Mouse (Mus musculus) MEL (cell line): ENCODE results near the gene Gli1. TPM values are rescaled to one million over a fixed set of nuclear protein-coding genes. Genes with fewer than 3 reads are reported as not detected.

Source experiments
- DNase-seq: peaks from one replicate; pipeline ENCODE4 v3.0.0; 2011; ENCODE audit warnings: low read depth, low spot score
- H3K27ac ChIP-seq: 2 replicates; pipeline ENCODE4 v1.5.1; 2012; ENCODE audit warnings: low read depth, mild to moderate bottlenecking, control low read depth, low read length, moderate library complexity; ENCODE audit not compliant: control insufficient read depth
- H3K27me3 ChIP-seq, 2 experiments: fragments of 150-350 bp in 1 of 2; sonication (generic) in 1 of 2; 2 replicates each; pipeline ENCODE4 v1.6.1; 2012; ENCODE audit warnings: low read length in 2 of 2, mild to moderate bottlenecking in 2 of 2, improper control_type of control experiment in 1 of 2, moderate library complexity in 1 of 2; ENCODE audit not compliant: insufficient read depth in 2 of 2, control insufficient read depth in 1 of 2
- H3K36me3 ChIP-seq, 2 experiments: 2 replicates each; pipeline ENCODE4 v1.6.1; 2012 to 2014; ENCODE audit warnings: low read length in 2 of 2, improper control_type of control experiment in 1 of 2, inconsistent platforms in 1 of 2, mild to moderate bottlenecking in 1 of 2; ENCODE audit not compliant: insufficient read depth in 2 of 2, control insufficient read depth in 1 of 2
- H3K4me1 ChIP-seq, 2 experiments: fragments of 150-350 bp in 1 of 2; sonication (generic) in 1 of 2; 2 replicates each; pipeline ENCODE4 v1.6.1; 2012; ENCODE audit warnings: low read length in 2 of 2, improper control_type of control experiment in 1 of 2, mild to moderate bottlenecking in 1 of 2; ENCODE audit not compliant: insufficient read depth in 2 of 2, control insufficient read depth in 1 of 2
- H3K4me3 ChIP-seq, 2 experiments: fragments of 150-350 bp in 1 of 2; sonication (generic) in 1 of 2; 2 replicates each; pipeline ENCODE4 v1.5.1; 2012; ENCODE audit warnings: low read depth in 2 of 2, low read length in 2 of 2, mild to moderate bottlenecking in 2 of 2, moderate library complexity in 2 of 2, control low read depth in 1 of 2, improper control_type of control experiment in 1 of 2; ENCODE audit not compliant: control insufficient read depth in 1 of 2, insufficient read depth in 1 of 2
- H3K79me2 ChIP-seq: 2 replicates; pipeline ENCODE4 v1.6.1; 2012; ENCODE audit warnings: mild to moderate bottlenecking, low read length, moderate library complexity; ENCODE audit not compliant: control insufficient read depth, poor library complexity, insufficient read depth
- H3K9ac ChIP-seq: 2 replicates; pipeline ENCODE4 v1.6.1; 2012; ENCODE audit warnings: low read depth, mild to moderate bottlenecking, control low read depth, low read length, moderate library complexity; ENCODE audit not compliant: control insufficient read depth, poor library complexity, severe bottlenecking
- H3K9me3 ChIP-seq: fragments of 150-350 bp; sonication (generic); replicated peaks from 2 replicates; pipeline ENCODE4 v1.6.1; 2012; ENCODE audit warnings: mild to moderate bottlenecking, low read length, improper control_type of control experiment, moderate library complexity; ENCODE audit not compliant: insufficient read depth
- BHLHE40 ChIP-seq: IDR thresholded peaks from 2 replicates; pipeline ENCODE4 v1.6.1; 2012; ENCODE audit warnings: low read depth, mild to moderate bottlenecking, inconsistent platforms, low read length, improper control_type of control experiment, borderline replicate concordance
- CHD1 ChIP-seq: IDR thresholded peaks from 2 replicates; pipeline ENCODE4 v1.6.1; 2012; ENCODE audit warnings: low read depth, mild to moderate bottlenecking, inconsistent platforms, low read length, improper control_type of control experiment
- E2F4 ChIP-seq: IDR thresholded peaks from 2 replicates; pipeline ENCODE4 v1.6.1; 2011; ENCODE audit warnings: low read depth, low read length, improper control_type of control experiment, borderline replicate concordance
- ELF1 ChIP-seq: IDR thresholded peaks from 2 replicates; pipeline ENCODE4 v1.6.1; 2014; ENCODE audit warnings: low read depth, mild to moderate bottlenecking, inconsistent platforms, low read length, improper control_type of control experiment, moderate library complexity
- EP300 ChIP-seq, 2 experiments: IDR thresholded peaks; 2 replicates each; pipeline ENCODE4 v1.6.1; 2011; ENCODE audit warnings: improper control_type of control experiment in 2 of 2, low read length in 2 of 2, low read depth in 1 of 2, mild to moderate bottlenecking in 1 of 2
- ETS1 ChIP-seq: IDR thresholded peaks from 2 replicates; pipeline ENCODE4 v1.6.1; 2012; ENCODE audit warnings: low read depth, mild to moderate bottlenecking, inconsistent platforms, low read length, improper control_type of control experiment, moderate library complexity
- GABPA ChIP-seq: IDR thresholded peaks from 2 replicates; pipeline ENCODE4 v1.6.1; 2012; ENCODE audit warnings: low read depth, mild to moderate bottlenecking, inconsistent platforms, low read length, improper control_type of control experiment, moderate library complexity
- GATA1 ChIP-seq: IDR thresholded peaks from 2 replicates; pipeline ENCODE4 v1.6.1; 2011; ENCODE audit warnings: low read depth, low read length, improper control_type of control experiment
- HCFC1 ChIP-seq: IDR thresholded peaks from 2 replicates; pipeline ENCODE4 v1.6.1; 2012; ENCODE audit warnings: low read depth, mild to moderate bottlenecking, inconsistent platforms, low read length, improper control_type of control experiment, moderate library complexity
- JUND ChIP-seq: IDR thresholded peaks from 2 replicates; pipeline ENCODE4 v1.6.1; 2011; ENCODE audit warnings: low read depth, mild to moderate bottlenecking, improper control_type of control experiment, low read length
- KAT2A ChIP-seq: conservative IDR thresholded peaks from 2 replicates; pipeline ENCODE4 v1.6.1; 2012; ENCODE audit warnings: low read depth, low read length, improper control_type of control experiment, inconsistent platforms
- MAFK ChIP-seq: IDR thresholded peaks from 2 replicates; pipeline ENCODE4 v1.6.1; 2011; ENCODE audit warnings: low read depth, mild to moderate bottlenecking, low read length, improper control_type of control experiment, borderline replicate concordance
- MAX ChIP-seq: IDR thresholded peaks from 2 replicates; pipeline ENCODE4 v1.6.1; 2011; ENCODE audit warnings: low read length, improper control_type of control experiment
- MAZ ChIP-seq: IDR thresholded peaks from 2 replicates; pipeline ENCODE4 v1.6.1; 2012; ENCODE audit warnings: low read depth, mild to moderate bottlenecking, inconsistent platforms, low read length, improper control_type of control experiment
- MEF2A ChIP-seq: IDR thresholded peaks from 2 replicates; pipeline ENCODE4 v1.6.1; 2014; ENCODE audit warnings: low read depth, mild to moderate bottlenecking, inconsistent platforms, low read length, improper control_type of control experiment; ENCODE audit not compliant: poor library complexity, insufficient replicate concordance, severe bottlenecking; ENCODE audit errors: extremely low read depth
- MXI1 ChIP-seq: IDR thresholded peaks from 2 replicates; pipeline ENCODE4 v1.6.1; 2011; ENCODE audit warnings: mild to moderate bottlenecking, low read depth, low read length, improper control_type of control experiment
- MYB ChIP-seq: IDR thresholded peaks from 2 replicates; pipeline ENCODE4 v1.6.1; 2011; ENCODE audit warnings: mild to moderate bottlenecking, low read depth, low read length, improper control_type of control experiment
- MYC ChIP-seq: IDR thresholded peaks from 2 replicates; pipeline ENCODE4 v1.6.1; 2011; ENCODE audit warnings: low read depth, mild to moderate bottlenecking, low read length, improper control_type of control experiment, moderate library complexity
- NRF1 ChIP-seq: IDR thresholded peaks from 2 replicates; pipeline ENCODE4 v1.6.1; 2014; ENCODE audit warnings: low read depth, mild to moderate bottlenecking, inconsistent platforms, low read length, improper control_type of control experiment, moderate library complexity; ENCODE audit not compliant: poor library complexity, insufficient read depth, severe bottlenecking
- POLR2A ChIP-seq, 2 experiments: IDR thresholded peaks; 2 replicates each; pipeline ENCODE4 v1.6.1; 2011 to 2012; ENCODE audit warnings: low read length in 2 of 2, mild to moderate bottlenecking in 2 of 2, control low read depth in 1 of 2, improper control_type of control experiment in 1 of 2, low read depth in 1 of 2, moderate library complexity in 1 of 2; ENCODE audit not compliant: control insufficient read depth in 1 of 2, insufficient read depth in 1 of 2, poor library complexity in 1 of 2
- POLR2AphosphoS2 ChIP-seq: IDR thresholded peaks from 2 replicates; pipeline ENCODE4 v1.6.1; 2011; ENCODE audit warnings: low read length, improper control_type of control experiment
- POLR2AphosphoS5 ChIP-seq: IDR thresholded peaks from 2 replicates; pipeline ENCODE4 v1.6.1; 2012; ENCODE audit warnings: low read depth, borderline replicate concordance, mild to moderate bottlenecking, inconsistent platforms, low read length, moderate library complexity, mixed read lengths
- RAD21 ChIP-seq: IDR thresholded peaks from 2 replicates; pipeline ENCODE4 v1.6.1; 2011; ENCODE audit warnings: mild to moderate bottlenecking, low read depth, low read length, improper control_type of control experiment
- RCOR1 ChIP-seq: IDR thresholded peaks from 2 replicates; pipeline ENCODE4 v1.6.1; 2012; ENCODE audit warnings: low read depth, mild to moderate bottlenecking, inconsistent platforms, low read length, improper control_type of control experiment
- SIN3A ChIP-seq: IDR thresholded peaks from 2 replicates; pipeline ENCODE4 v1.6.1; 2012; ENCODE audit warnings: low read length, improper control_type of control experiment, inconsistent platforms
- SMC3 ChIP-seq: IDR thresholded peaks from 2 replicates; pipeline ENCODE4 v1.6.1; 2011; ENCODE audit warnings: low read depth, low read length, improper control_type of control experiment
- TAL1 ChIP-seq: IDR thresholded peaks from 2 replicates; pipeline ENCODE4 v1.6.1; 2012; ENCODE audit warnings: mild to moderate bottlenecking, inconsistent platforms, low read length, moderate library complexity, mixed read lengths
- TBP ChIP-seq: IDR thresholded peaks from 2 replicates; pipeline ENCODE4 v1.8.0; 2011; ENCODE audit warnings: low read depth, low read length, improper control_type of control experiment
- TCF12 ChIP-seq: IDR thresholded peaks from 2 replicates; pipeline ENCODE4 v1.6.1; 2014; ENCODE audit warnings: low read depth, mild to moderate bottlenecking, inconsistent platforms, low read length, improper control_type of control experiment, moderate library complexity
- UBTF ChIP-seq: IDR thresholded peaks from 2 replicates; pipeline ENCODE4 v1.6.1; 2012; ENCODE audit warnings: low read depth, mild to moderate bottlenecking, inconsistent platforms, low read length, improper control_type of control experiment, moderate library complexity, borderline replicate concordance; ENCODE audit not compliant: insufficient read depth
- USF1 ChIP-seq: IDR thresholded peaks from 2 replicates; pipeline ENCODE4 v1.6.1; 2014; ENCODE audit warnings: low read depth, mild to moderate bottlenecking, inconsistent platforms, low read length, improper control_type of control experiment, moderate library complexity
- USF2 ChIP-seq, 2 experiments: IDR thresholded peaks; 2 replicates each; pipeline ENCODE4 v1.6.1; 2011 to 2012; ENCODE audit warnings: improper control_type of control experiment in 2 of 2, low read length in 2 of 2, borderline replicate concordance in 1 of 2, inconsistent platforms in 1 of 2, low read depth in 1 of 2, mild to moderate bottlenecking in 1 of 2; ENCODE audit not compliant: insufficient read depth in 1 of 2
- ZC3H11A ChIP-seq: IDR thresholded peaks from 2 replicates; pipeline ENCODE4 v1.6.1; 2012; ENCODE audit warnings: low read depth, mild to moderate bottlenecking, inconsistent platforms, low read length, improper control_type of control experiment
- ZKSCAN1 ChIP-seq: IDR thresholded peaks from 2 replicates; pipeline ENCODE4 v1.6.1; 2012; ENCODE audit warnings: low read depth, mild to moderate bottlenecking, inconsistent platforms, low read length, improper control_type of control experiment, moderate library complexity
- polyA plus RNA-seq, 2 experiments: library from polyadenylated mRNA; stranded (reverse) in 1 of 2; unstranded in 1 of 2; fragments of >175 nt in 1 of 2; fragments of >200 nt in 1 of 2; gene quantifications; 2 replicates each; pipeline versions ENCODE4 v1.2.1 to v1.2.4; 2012; ENCODE audit warnings: low replicate concordance in 2 of 2, low read depth in 1 of 2; ENCODE audit not compliant: insufficient read length in 2 of 2, insufficient read depth in 1 of 2, missing spikeins in 1 of 2
- total RNA-seq: library from RNA; depleted of rRNA; stranded (reverse); fragments of 300-350 nt; gene quantifications from 2 replicates; pipeline ENCODE4 v1.2.3, GENCODE M21; 2012

Gli1 gene
- total and polyA plus RNA-seq, 3 experiments = 1.3 to 8.0 TPM; not detected in 1

DNA sequence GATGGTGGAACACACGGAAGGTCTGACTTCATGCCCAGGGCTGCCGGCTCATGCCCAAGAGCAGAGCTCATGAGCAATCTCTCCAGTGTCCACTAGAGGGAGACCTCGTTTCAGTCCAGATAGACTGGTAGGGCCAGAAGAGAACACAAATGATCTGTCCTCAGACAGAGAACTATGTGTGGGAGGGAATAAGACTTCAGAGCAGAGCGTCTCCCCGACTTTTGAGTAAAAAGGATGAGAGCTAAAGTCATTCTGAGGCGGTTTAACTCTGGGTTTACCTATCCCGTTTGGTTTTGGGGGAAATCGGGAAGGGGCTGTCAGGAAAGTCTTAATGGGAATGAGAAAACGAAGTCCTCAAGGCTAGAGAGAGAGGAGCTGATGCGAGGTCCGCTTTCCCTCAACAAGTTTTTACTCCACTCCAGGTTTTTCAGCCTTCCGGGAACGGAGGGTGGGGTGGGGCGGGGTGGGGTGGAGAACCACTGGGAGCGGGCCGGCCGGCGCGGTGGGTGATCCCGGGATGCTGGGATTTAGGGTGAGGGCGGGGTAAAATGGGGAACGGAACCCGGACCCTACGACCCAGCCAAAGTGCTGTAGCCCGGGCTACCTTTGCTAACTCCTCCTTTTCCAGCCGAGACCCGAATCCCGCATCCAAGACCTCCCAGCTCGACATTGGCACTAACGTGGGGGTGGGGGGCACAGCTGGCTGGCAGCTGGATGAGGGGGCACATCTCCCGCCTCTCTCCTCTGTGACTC is 2.7 kb downstream of the Gli1 start:
- H3K36me3 ChIP-seq = peaks cover 0 to 2% of the 10 kb centered on the region in 2 experiments; a peak in 1 of 4 replicates
- peak overlapping the region; percentile 62 for H3K27ac ChIP-seq
- H3K4me3 ChIP-seq = peak overlapping the region; percentile 61 to 95
- H3K27me3 ChIP-seq = no peaks in the 10 kb centered on the region
- peak overlapping the region; percentile 66 for H3K9ac ChIP-seq
- H3K9me3 ChIP-seq = no peaks in the 10 kb centered on the region
- peak; percentile 96 for DNase-seq
- 0 out of 4 replicates have a peak, but pooled peaks cover 0 to 3% of the 10 kb centered on the region in 2 experiments for H3K4me1 ChIP-seq
- H3K79me2 ChIP-seq = no peaks in the 10 kb centered on the region; the same call in 1 of the 2 replicates
- TF ChIP-seq MXI1 = peak; percentile 65
- TF ChIP-seq EP300 (IDR thresholded peaks at IDR 0.05; ENCODE audit: low read depth in 1 of 2, low read length in 2 of 2) = no peak
- TF ChIP-seq KAT2A = no peak
- no peak for TF ChIP-seq CHD1
- TF ChIP-seq POLR2AphosphoS5 = no peak
- TF ChIP-seq MEF2A = no peak
- TF ChIP-seq MAZ = peak; percentile 83
- TF ChIP-seq MAX = 0 out of 2 replicates have a peak, but pooled peaks have one; percentile 34
- TF ChIP-seq NRF1 = peak; percentile 23; the same call in 1 of the 2 replicates
- no peak for TF ChIP-seq MYB
- TF ChIP-seq ZC3H11A = peak; percentile 38; the same call in 1 of the 2 replicates
- TF ChIP-seq HCFC1 = peak; percentile 40; the same call in 1 of the 2 replicates
- TF ChIP-seq TBP = 0 out of 2 replicates have a peak, but pooled peaks have one; percentile 42
- 0 out of 2 replicates have a peak, but pooled peaks have one; percentile 13 for TF ChIP-seq RCOR1
- TF ChIP-seq SMC3 = peak; percentile 71
- 0 out of 2 replicates have a peak, but pooled peaks have one; percentile 19 for TF ChIP-seq ELF1
- no peak for TF ChIP-seq POLR2AphosphoS2
- no peak for TF ChIP-seq GATA1
- 0 out of 2 replicates have a peak, but pooled peaks have one; percentile 46 for TF ChIP-seq TCF12
- TF ChIP-seq RAD21 = peak; percentile 76
- TF ChIP-seq USF2 (IDR thresholded peaks at IDR 0.05; ENCODE audit: borderline replicate concordance in 1 of 2, insufficient read depth in 1 of 2, low read depth in 1 of 2, low read length in 2 of 2) = no peak
- no peak; the same call in 1 of the 2 replicates for TF ChIP-seq JUND
- no peak for TF ChIP-seq MAFK
- peak; percentile 50; the same call in 1 of the 2 replicates for TF ChIP-seq ETS1
- no peak for TF ChIP-seq GABPA
- TF ChIP-seq UBTF = no peak
- TF ChIP-seq ZKSCAN1 = no peak
- 0 out of 2 replicates have a peak, but pooled peaks have one; percentile 33 for TF ChIP-seq MYC
- 0 out of 2 replicates have a peak, but pooled peaks have one; percentile 18 for TF ChIP-seq USF1
- no peak for TF ChIP-seq TAL1
- peak; percentile 75 for TF ChIP-seq SIN3A
- TF ChIP-seq BHLHE40 = no peak
- no peak for TF ChIP-seq POLR2A (IDR thresholded peaks at IDR 0.05; ENCODE audit: control insufficient read depth in 1 of 2, insufficient read depth in 1 of 2, low read depth in 1 of 2, low read length in 2 of 2, poor library complexity in 1 of 2)
- no peak for TF ChIP-seq E2F4
